Mouse (Mus musculus): ENCODE measurements around the gene Vmn2r3.
"Not testable (repeated sequence)": the region's sequence is repeated elsewhere in the genome, so short reads cannot be mapped to it uniquely, and the experiment has no call there.

Vmn2r3 gene

GRCm38 (mm10) chr3:64289609-64290008 is at the start of gene Vmn2r3:
TSS of gene Vmn2r3 (minus strand) at chr3:64289709.
- DNase-seq (ENCODE audit: low spot score), result no peak

GRCm38 (mm10) chr3:64332548-64332947 is 43.0 kb upstream of the Vmn2r3 start:
- no peak for DNase-seq (ENCODE audit: low spot score)

DNA sequence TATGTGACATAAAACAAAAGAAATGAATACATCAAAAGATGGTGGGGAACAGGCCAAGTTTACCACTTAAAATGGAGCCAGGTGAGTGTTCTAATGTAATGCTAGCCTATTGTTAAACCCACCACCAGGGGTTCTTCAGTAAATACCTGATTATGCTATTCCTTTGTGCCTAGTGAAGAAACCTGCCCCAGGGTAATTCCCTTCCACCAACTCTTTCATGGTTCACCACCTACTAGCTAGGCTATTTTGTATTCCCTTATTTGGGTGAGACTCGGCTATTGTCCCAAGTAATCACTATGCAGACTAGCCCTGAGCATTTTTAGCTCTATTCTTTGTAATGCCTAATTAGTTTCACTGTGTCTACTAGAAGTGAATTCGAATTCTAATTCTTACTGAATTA is 32.3 kb upstream of the Vmn2r3 start:
- no peak for DNase-seq (ENCODE audit: low spot score)

GRCm38 (mm10) chr3:64306799-64307198 is 17.3 kb upstream of the Vmn2r3 start:
- DNase-seq (ENCODE audit: low spot score), result no peak

GRCm38 (mm10) chr3:64265762-64266112 is 23.8 kb downstream of the Vmn2r3 start:
- DNase-seq (ENCODE audit: low spot score), result no peak

- not testable (repeated sequence) for DNase-seq (ENCODE audit: low spot score)
Measured at GRCm38 (mm10) chr3:64265056-64265761, 24.3 kb downstream of the Vmn2r3 start.

DNA sequence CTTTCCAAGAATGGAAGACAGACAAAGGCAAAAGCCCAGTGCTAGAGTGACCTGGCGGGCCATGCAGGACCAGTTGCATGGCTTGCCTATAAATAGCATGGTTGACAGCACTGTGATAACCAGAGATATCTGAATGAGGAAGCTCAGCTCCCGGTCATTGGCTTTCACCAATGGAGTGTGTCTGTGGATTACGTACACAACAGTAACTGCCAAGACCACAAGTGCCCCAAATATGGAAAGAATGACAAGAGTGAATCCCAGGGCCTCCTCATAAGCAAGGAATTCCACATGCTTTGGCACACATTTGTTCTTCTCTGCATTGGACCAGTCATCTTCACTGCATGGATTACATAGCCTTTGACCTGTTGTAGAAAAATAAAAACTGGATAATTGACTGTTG is 29.9 kb downstream of the Vmn2r3 start:
- no peak for DNase-seq (ENCODE audit: low spot score)

GRCm38 (mm10) chr3:64251646-64252045 is 37.9 kb downstream of the Vmn2r3 start:
- DNase-seq (ENCODE audit: low spot score), result no peak

- not testable (repeated sequence) for DNase-seq (ENCODE audit: low spot score)
Measured at GRCm38 (mm10) chr3:64250461-64250860, 39.0 kb downstream of the Vmn2r3 start.

- not testable (repeated sequence) for DNase-seq (ENCODE audit: low spot score)
Measured at GRCm38 (mm10) chr3:64235459-64235858, 54.0 kb downstream of the Vmn2r3 start.

GRCm38 (mm10) chr3:64233655-64234054 is 55.9 kb downstream of the Vmn2r3 start:
- DNase-seq (ENCODE audit: low spot score), result not testable (repeated sequence)

- DNase-seq (ENCODE audit: low spot score), result no peak
Measured at GRCm38 (mm10) chr3:64227243-64227642, 62.3 kb downstream of the Vmn2r3 start.

Measured in urinary bladder, postnatal 14 days (tissue).